Mouse (Mus musculus): ENCODE measurements around the gene Sgca.

DNA sequence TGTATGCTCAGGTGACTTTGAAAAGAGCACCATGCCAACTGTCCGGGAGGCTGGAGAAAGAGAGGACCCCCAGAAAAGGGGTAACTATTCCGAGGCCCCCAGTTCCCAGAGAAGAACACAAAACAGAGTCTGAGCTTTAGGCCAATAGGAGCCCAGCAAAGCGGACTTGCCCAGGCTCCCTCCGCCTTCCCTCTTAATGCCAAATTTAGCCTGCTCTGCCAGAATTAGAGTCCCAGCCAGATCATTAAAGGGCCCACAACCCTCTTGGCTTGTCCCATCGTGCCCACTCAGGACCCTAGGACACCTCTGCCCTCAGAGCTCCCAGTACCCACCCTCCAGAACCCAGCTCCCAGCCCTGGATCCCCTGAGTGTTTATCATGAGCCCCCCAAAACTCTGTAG, 3.2 kb downstream of the Sgca start:
- TF ChIP-seq CTCF (conservative IDR thresholded peaks at IDR 0.05; ENCODE audit: low read length) (no peak), NANOG (IDR thresholded peaks at IDR 0.05; ENCODE audit: borderline replicate concordance, low read length) (no peak), POU5F1 (IDR thresholded peaks at IDR 0.05; ENCODE audit: borderline replicate concordance, low read length) (no peak)
